Mouse (Mus musculus): Measurements from ENCODE around the gene D630003M21Rik. TPM values are rescaled to one million over a fixed set of nuclear protein-coding genes. Genes with fewer than 3 reads are reported as not detected.

Gene D630003M21Rik
- total RNA-seq, 2 experiments from 2014 or later = 1.2 to 2.2 TPM

GRCm38 (mm10) chr2:158141271-158141670 lies 87.8 kb downstream of the D630003M21Rik start:
- peak overlapping the region; percentile 53 for H3K4me3 ChIP-seq
- DNase-seq = no peak
- TF ChIP-seq CTCF (IDR thresholded peaks at IDR 0.05) = no peak
- H3K27ac ChIP-seq = peak overlapping the region; percentile 91
- intact Hi-C loops (cut with DNase I) = loop anchor here (5.0 kb wide), 1 partner anchor 79 kb away; no protein-coding TSS in a partner anchor

- H3K27ac ChIP-seq = peak overlapping the region; percentile 91
- no peak for DNase-seq
- H3K4me3 ChIP-seq = peak overlapping the region; percentile 53
- TF ChIP-seq CTCF (IDR thresholded peaks at IDR 0.05) = no peak
- intact Hi-C loops (cut with DNase I) = loop anchor here (5.0 kb wide), 1 partner anchor 78 kb away; no protein-coding TSS in a partner anchor
Measured at GRCm38 (mm10) chr2:158140664-158141063, 88.4 kb downstream of the D630003M21Rik start.

GRCm38 (mm10) chr2:158139628-158140027 lies 89.4 kb downstream of the D630003M21Rik start:
- Histone ChIP-seq H3K27ac (peak overlapping the region; percentile 91), H3K4me3 (peak overlapping the region; percentile 50)
- peak; percentile 95 for DNase-seq
- intact Hi-C loops (cut with DNase I) = loop anchor here (2.0 to 5.0 kb wide), 2 partner anchors 15 to 77 kb away; no protein-coding TSS in a partner anchor
- TF ChIP-seq CTCF (IDR thresholded peaks at IDR 0.05) = no peak

GRCm38 (mm10) chr2:158138778-158139177 lies 90.2 kb downstream of the D630003M21Rik start:
- intact Hi-C loops (cut with DNase I) = loop anchor here (2.0 kb wide), 1 partner anchor 14 kb away; no protein-coding TSS in a partner anchor
- DNase-seq = no peak
- Histone ChIP-seq H3K27ac (peak overlapping the region; percentile 91), H3K4me3 (peak overlapping the region; percentile 15; the same call in 1 of the 2 replicates)
- no peak for TF ChIP-seq CTCF (IDR thresholded peaks at IDR 0.05)

- intact Hi-C loops (cut with DNase I) = loop anchor here (2.0 kb wide), 1 partner anchor 13 kb away; no protein-coding TSS in a partner anchor
- peak overlapping the region; percentile 91 for H3K27ac ChIP-seq
- peak; percentile 31 for DNase-seq
- no peak overlapping the region for H3K4me3 ChIP-seq
- TF ChIP-seq CTCF (IDR thresholded peaks at IDR 0.05) = no peak
Measured at GRCm38 (mm10) chr2:158137771-158138170, 91.3 kb downstream of the D630003M21Rik start.

- intact Hi-C loops (cut with DNase I) = no loop called here
- DNase-seq = peak; percentile 34
- Histone ChIP-seq H3K27ac (peak overlapping the region; percentile 73), H3K4me3 (no peak overlapping the region)
- TF ChIP-seq CTCF (IDR thresholded peaks at IDR 0.05) = no peak
Measured at GRCm38 (mm10) chr2:158136205-158136604, 92.8 kb downstream of the D630003M21Rik start.

GRCm38 (mm10) chr2:158133050-158133449 lies 96.0 kb downstream of the D630003M21Rik start:
- Histone ChIP-seq H3K27ac (peak overlapping the region; percentile 82; the same call in 1 of the 2 replicates), H3K4me3 (no peak overlapping the region)
- DNase-seq = no peak
- intact Hi-C loops (cut with DNase I) = no loop called here
- no peak for TF ChIP-seq CTCF (IDR thresholded peaks at IDR 0.05)

Small RNAs within 50 kb of the gene (microRNA-seq; reads per million reads assigned to microRNA genes)
- gene Mir7685 = not detected

Other genes starting within 250 kb of the D630003M21Rik start
- gene Tti1, start 200.8 kb downstream of the D630003M21Rik start, total RNA-seq (2021) = 10 to 100 TPM; 21.3 to 23.0 TPM
- 10 to 100 TPM; 30.2 to 31.9 TPM for gene Rprd1b, start 200.7 kb downstream of the D630003M21Rik start, total RNA-seq (2021)
- gene Tgm2, start 82.8 kb downstream of the D630003M21Rik start, total RNA-seq (2021) = 10 to 100 TPM; 44.2 to 55.4 TPM
- not detected for gene Bpi, start 28.9 kb upstream of the D630003M21Rik start, total RNA-seq (2021)
- 1 to 10 TPM; 5.2 to 7.1 TPM for gene Lbp, start 77.3 kb upstream of the D630003M21Rik start, total RNA-seq (2021)
- under 1 TPM in 1 of 2 experiments, not detected in 1; 0.17 TPM for gene Snhg11, start 146.4 kb upstream of the D630003M21Rik start, total RNA-seq (2021)
- 10 to 100 TPM; 27.9 to 38.2 TPM for gene Ralgapb, start 180.6 kb upstream of the D630003M21Rik start, total RNA-seq (2021)